Mouse (Mus musculus) monocyte, adult 5-6 weeks (primary cell): ENCODE measurements at regions not wholly inside any gene's neighbourhood (a gene's known extent, or its start where the extent isn't known, plus 50 kb on each side); places are given as distances from the start of the nearest gene placed in this dataset.
"Not testable (repeated sequence)": the region's sequence is repeated elsewhere in the genome, so short reads cannot be mapped to it uniquely, and the experiment has no call there.

Source experiments
- ATAC-seq: fragments of 153-309, 156-312 bp; replicated peaks from 2 replicates; pipeline ENCODE4 v1.8.0; 2017; ENCODE audit warnings: mild to moderate bottlenecking; ENCODE audit not compliant: low TSS enrichment, insufficient number of reproducible peaks, severe bottlenecking, poor library complexity, low FRiP score

- ATAC-seq = no peak
Measured at GRCm38 (mm10) chr15:3171774-3172173, 96.6 kb upstream of the Selenop start.

GRCm38 (mm10) chr15:3174072-3174471, 94.3 kb upstream of the Selenop start:
- peak; percentile 71 for ATAC-seq

DNA sequence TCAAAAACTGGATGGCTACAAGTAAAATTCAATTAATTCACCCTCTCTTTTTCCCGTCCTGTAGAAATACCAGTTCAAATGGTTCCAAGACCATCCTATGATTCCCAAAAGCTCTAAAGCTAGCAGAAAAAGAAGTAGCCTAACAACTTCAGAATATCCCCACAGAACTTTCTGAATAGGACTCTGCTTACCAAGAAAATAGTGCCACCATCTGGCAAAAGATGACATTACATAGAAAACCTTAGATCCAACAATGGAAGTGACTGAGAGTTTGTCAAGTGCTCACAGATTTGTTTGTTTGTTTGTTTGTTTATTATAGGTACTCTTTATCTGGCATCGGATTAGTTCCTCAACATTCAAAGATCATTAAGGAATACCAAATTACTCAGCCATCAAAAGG, 93.5 kb upstream of the Selenop start:
- ATAC-seq = no peak

GRCm38 (mm10) chr15:3201912-3202653, 66.3 kb upstream of the Selenop start:
- peak; percentile 53; the same call in 1 of the 2 replicates for ATAC-seq

DNA sequence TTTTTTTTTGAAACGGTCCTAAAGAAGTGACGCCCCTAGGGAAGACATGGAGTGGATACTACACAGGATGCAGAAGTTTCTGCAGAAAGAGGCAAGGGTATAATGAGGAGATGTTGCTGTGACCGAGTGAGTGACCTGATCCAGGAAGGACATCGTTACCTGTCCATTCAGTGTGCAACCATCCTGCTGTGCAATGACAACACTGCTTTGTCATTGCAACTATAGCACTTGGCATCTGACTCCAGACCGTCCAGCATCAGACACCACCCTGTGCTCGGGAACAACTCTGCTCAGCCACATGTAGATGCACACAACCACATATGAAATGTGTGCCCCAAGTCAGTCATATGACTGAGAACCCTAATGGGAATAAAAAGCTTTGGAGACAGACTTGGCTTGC, 62.8 kb upstream of the Selenop start:
- ATAC-seq = no peak

- ATAC-seq = not testable (repeated sequence)
Measured at GRCm38 (mm10) chr15:3206076-3206475, 62.3 kb upstream of the Selenop start.

DNA sequence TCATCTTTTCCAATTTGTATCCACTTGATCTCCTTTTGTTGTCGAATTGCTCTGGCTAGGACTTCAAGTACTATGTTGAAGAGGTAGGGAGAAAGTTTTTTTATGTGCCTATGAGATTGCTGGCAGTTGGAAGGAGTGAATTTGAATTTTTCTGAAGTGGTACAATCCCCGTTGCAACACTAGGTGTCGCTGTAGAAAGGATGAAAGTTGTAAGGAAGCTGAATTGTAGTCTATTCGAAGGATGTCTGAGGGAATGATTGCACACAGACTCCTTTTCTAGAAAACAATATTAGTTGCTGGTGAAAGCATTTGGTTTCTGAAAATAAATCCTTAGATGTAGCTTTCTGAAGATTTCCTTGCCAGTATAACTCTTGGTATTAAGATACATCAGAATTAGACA, 54.6 kb upstream of the Selenop start:
- ATAC-seq = 0 out of 2 replicates have a peak, but pooled peaks have one; percentile 61

GRCm38 (mm10) chr15:3215201-3215600, 53.1 kb upstream of the Selenop start:
- ATAC-seq = no peak
